Mouse (Mus musculus) stomach, adult 2 months (tissue): Measurements from ENCODE around the gene Znrf1. TPM values are rescaled to one million over a fixed set of nuclear protein-coding genes. Genes with fewer than 3 reads are reported as not detected.

Experiments
- polyA plus RNA-seq: library from polyadenylated mRNA; depleted of rRNA; stranded (reverse); fragments of >200 nt; gene quantifications from 2 replicates; pipeline ENCODE4 v1.2.3, GENCODE M21; 2012; rRNA removed

The Znrf1 gene
- polyA plus RNA-seq: 41.7 and 65.5 TPM in 2 replicates

DNA sequence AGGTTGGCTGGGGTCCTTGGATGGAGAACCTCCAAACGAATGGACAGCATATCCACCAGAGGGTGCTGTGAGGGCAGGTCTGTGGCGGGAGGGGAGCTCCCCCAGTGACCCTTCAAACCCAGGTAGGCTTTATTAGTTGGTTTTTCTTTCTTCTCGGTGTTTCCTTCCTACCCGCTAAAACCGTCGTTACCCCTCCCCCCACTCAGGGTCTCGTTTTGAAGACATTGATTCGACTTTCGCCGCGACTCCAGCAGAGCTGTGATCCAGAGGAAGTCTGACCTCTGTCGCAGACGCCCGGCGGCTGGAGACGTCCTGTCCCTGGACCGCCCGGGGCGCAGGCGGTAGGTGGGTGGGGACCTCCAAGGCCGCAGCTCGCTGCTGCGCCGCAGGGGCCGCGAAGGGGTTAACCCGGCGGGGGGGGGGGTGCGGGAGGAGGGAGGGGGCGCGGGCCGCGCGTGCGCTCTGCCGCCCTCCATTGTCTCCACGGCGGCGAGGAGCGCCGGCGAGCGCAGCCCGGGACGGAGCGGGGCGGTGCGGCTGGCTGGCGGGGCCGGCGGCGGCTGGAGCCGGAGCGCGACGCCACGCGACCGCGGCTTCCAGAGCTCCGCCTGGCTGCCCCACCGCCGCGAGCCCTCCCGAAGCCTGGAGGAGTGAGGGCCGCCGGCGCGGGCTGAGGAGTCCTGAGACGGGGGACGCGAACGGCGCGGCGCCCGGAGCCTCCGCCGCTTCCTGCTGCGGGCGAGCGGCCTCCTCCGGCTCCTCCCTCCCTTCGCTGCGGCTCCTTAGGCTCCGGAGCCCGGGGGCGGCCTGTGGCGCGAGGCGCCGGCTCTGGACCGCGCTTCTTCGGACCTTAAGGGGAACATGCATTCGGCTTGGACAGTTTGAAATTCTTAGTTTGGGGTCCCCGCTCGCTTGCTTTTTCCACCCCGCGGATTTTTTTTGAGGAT lies at the start of gene Znrf1:
Znrf1 (plus strand) TSS at position 67 of the 947 bp plus-strand sequence.

GRCm38 (mm10) chr8:111521713-111522429 lies 14.0 kb upstream of the Znrf1 start, which contains the start of gene Wdr59:
Wdr59 (minus strand) TSS chr8:111522092.

GRCm38 (mm10) chr8:111630105-111630521 lies 94.2 kb downstream of the Znrf1 start, which contains the start of gene Ldhd:
Ldhd (minus strand) TSS chr8:111630374.

GRCm38 (mm10) chr8:111643264-111644141 lies 107.6 kb downstream of the Znrf1 start, which contains the start of gene Zfp1:
Zfp1 (plus strand) TSS chr8:111643401.

Other genes with a start within 250 kb of the Znrf1 start
- gene Rfwd3, start 235.9 kb upstream of the Znrf1 start, polyA plus RNA-seq: 1.9 and 2.4 TPM in 2 replicates
- gene Mlkl, start 197.9 kb upstream of the Znrf1 start, polyA plus RNA-seq: 0.27 and 0.67 TPM in 2 replicates
- gene Fa2h, start 142.3 kb upstream of the Znrf1 start, polyA plus RNA-seq: 95.8 and 165 TPM in 2 replicates
- 1.9 and 2.8 TPM in 2 replicates for gene Wdr59, start 14.0 kb upstream of the Znrf1 start, polyA plus RNA-seq
- gene Ldhd, start 94.3 kb downstream of the Znrf1 start, polyA plus RNA-seq: 28.3 and 28.6 TPM in 2 replicates
- 1.6 and 2.2 TPM in 2 replicates for gene Zfp1, start 107.3 kb downstream of the Znrf1 start, polyA plus RNA-seq
- 8.0 and 9.1 TPM in 2 replicates for gene Ctrb1, start 154.9 kb downstream of the Znrf1 start, polyA plus RNA-seq
- 49.4 and 57.8 TPM in 2 replicates for gene Bcar1, start 207.7 kb downstream of the Znrf1 start, polyA plus RNA-seq